Mouse (Mus musculus) hindbrain, embryonic 12.5 days (tissue): ENCODE measurements around the gene Pde7b. TPM values are rescaled to one million over a fixed set of nuclear protein-coding genes. Genes with fewer than 3 reads are reported as not detected.

Experiments used
- ATAC-seq: fragments of 200-750 bp; cut with Nextera tagmentation; 2 replicates; pipeline ENCODE4 v1.8.0; 2017; ENCODE audit warnings: moderate TSS enrichment; ENCODE audit not compliant: low FRiP score
- H3K27ac ChIP-seq: fragments of 300-500 bp; sonication (generic); 2 replicates; pipeline ENCODE4 v1.5.1; 2016; ENCODE audit warnings: mild to moderate bottlenecking
- H3K27me3 ChIP-seq: fragments of 300-500 bp; sonication (generic); 2 replicates; pipeline ENCODE4 v1.6.1; 2016; ENCODE audit warnings: mild to moderate bottlenecking
- H3K36me3 ChIP-seq: fragments of 300-500 bp; sonication (generic); 2 replicates; pipeline ENCODE4 v1.6.1; 2016; ENCODE audit warnings: mild to moderate bottlenecking
- H3K4me1 ChIP-seq: fragments of 300-500 bp; sonication (generic); 2 replicates; pipeline ENCODE4 v1.6.1; 2016
- H3K4me2 ChIP-seq: fragments of 300-500 bp; sonication (generic); replicated peaks from 2 replicates; pipeline ENCODE4 v1.6.1; 2016; ENCODE audit warnings: mild to moderate bottlenecking
- H3K4me3 ChIP-seq: fragments of 300-500 bp; sonication (generic); 2 replicates; pipeline ENCODE4 v1.5.1; 2016; ENCODE audit warnings: mild to moderate bottlenecking
- H3K9ac ChIP-seq: fragments of 300-500 bp; sonication (generic); 2 replicates; pipeline ENCODE4 v1.6.1; 2016; ENCODE audit warnings: mild to moderate bottlenecking, moderate library complexity
- H3K9me3 ChIP-seq: fragments of 300-500 bp; sonication (generic); replicated peaks from 2 replicates; pipeline ENCODE4 v1.6.1; 2016; ENCODE audit warnings: mild to moderate bottlenecking
- WGBS: fragments of 180-500 bp; shearing (Covaris S2); methylation state at CpG from one replicate; pipeline ENCODE4 v1.1.7; 2016; 5-methylcytosine and 5-hydroxymethylcytosine counted together
- polyA plus RNA-seq: library from polyadenylated mRNA; unstranded; fragments of >200 nt; fragmentation: Nextera tagmentation; extraction: Ambion mirVana; gene quantifications from 2 replicates; pipeline ENCODE4 v1.2.1, GENCODE M21; 2016

Gene Pde7b
- polyA plus RNA-seq, 1 experiment from 2014 or later: 6.9 TPM

- Histone ChIP-seq H3K27ac (no peak overlapping the region), H3K9ac (no peak overlapping the region), H3K36me3 (no peaks in the 10 kb centered on the region), H3K4me2 (no peak overlapping the region), H3K4me1 (no peaks in the 10 kb centered on the region), H3K9me3 (no peaks in the 10 kb centered on the region), H3K27me3 (no peaks in the 10 kb centered on the region), H3K4me3 (no peak overlapping the region)
- ATAC-seq: no peak
- WGBS: 83% methylated on average over 10 of the region's 10 CpGs
These were observed 303.5 kb downstream of the Pde7b start for GRCm38 (mm10) chr10:20421299-20421883.

GRCm38 (mm10) chr10:20420296-20420695 lies 304.6 kb downstream of the Pde7b start:
- WGBS: 72% methylated on average over 7 of the region's 7 CpGs

GRCm38 (mm10) chr10:20418856-20419219 lies 306.0 kb downstream of the Pde7b start:
- Histone ChIP-seq H3K4me1 (no peaks in the 10 kb centered on the region), H3K27me3 (no peaks in the 10 kb centered on the region), H3K9me3 (no peaks in the 10 kb centered on the region), H3K36me3 (no peaks in the 10 kb centered on the region), H3K9ac (no peak overlapping the region), H3K27ac (no peak overlapping the region), H3K4me3 (no peak overlapping the region), H3K4me2 (no peak overlapping the region)
- 78% methylated on average over 10 of the region's 10 CpGs for WGBS
- ATAC-seq: no peak

More at GRCm38 (mm10) chr10:20420296-20420695, 304.6 kb downstream of the Pde7b start:
- no peak for ATAC-seq
- no peaks in the 10 kb centered on the region for H3K9me3 ChIP-seq
- H3K36me3 ChIP-seq: no peaks in the 10 kb centered on the region
- no peak overlapping the region for H3K4me3 ChIP-seq
- no peak overlapping the region for H3K9ac ChIP-seq
- H3K4me2 ChIP-seq: no peak overlapping the region
- H3K4me1 ChIP-seq: no peaks in the 10 kb centered on the region
- no peaks in the 10 kb centered on the region for H3K27me3 ChIP-seq
- H3K27ac ChIP-seq: no peak overlapping the region

- ATAC-seq: no peak
- H3K4me1 ChIP-seq: no peaks in the 10 kb centered on the region
- H3K36me3 ChIP-seq: no peaks in the 10 kb centered on the region
- WGBS: 74% methylated on average over 11 of the region's 11 CpGs
- no peak overlapping the region for H3K4me3 ChIP-seq
- no peaks in the 10 kb centered on the region for H3K9me3 ChIP-seq
- H3K27me3 ChIP-seq: no peaks in the 10 kb centered on the region
- no peak overlapping the region for H3K4me2 ChIP-seq
- H3K27ac ChIP-seq: no peak overlapping the region
- no peak overlapping the region for H3K9ac ChIP-seq
These were observed 306.5 kb downstream of the Pde7b start for GRCm38 (mm10) chr10:20418202-20418855.

GRCm38 (mm10) chr10:20409181-20409580 lies 315.7 kb downstream of the Pde7b start:
- no peaks in the 10 kb centered on the region for H3K27me3 ChIP-seq
- WGBS: 86% methylated on average over 10 of the region's 10 CpGs
- H3K27ac ChIP-seq: no peak overlapping the region
- no peak overlapping the region for H3K4me3 ChIP-seq
- no peaks in the 10 kb centered on the region for H3K4me1 ChIP-seq
- no peaks in the 10 kb centered on the region for H3K36me3 ChIP-seq
- no peak overlapping the region for H3K4me2 ChIP-seq
- no peaks in the 10 kb centered on the region for H3K9me3 ChIP-seq
- H3K9ac ChIP-seq: no peak overlapping the region
- no peak for ATAC-seq

- Histone ChIP-seq H3K4me3 (no peak overlapping the region), H3K4me1 (no peaks in the 10 kb centered on the region), H3K9me3 (no peaks in the 10 kb centered on the region), H3K9ac (no peak overlapping the region), H3K36me3 (no peaks in the 10 kb centered on the region), H3K27me3 (no peaks in the 10 kb centered on the region), H3K27ac (no peak overlapping the region), H3K4me2 (no peak overlapping the region)
- ATAC-seq: no peak
- 83% methylated on average over 3 of the region's 3 CpGs for WGBS
These were observed 316.5 kb downstream of the Pde7b start for GRCm38 (mm10) chr10:20408336-20408735.

- Histone ChIP-seq H3K36me3 (no peaks in the 10 kb centered on the region), H3K27me3 (no peaks in the 10 kb centered on the region), H3K4me2 (no peak overlapping the region), H3K4me1 (no peaks in the 10 kb centered on the region), H3K4me3 (no peak overlapping the region), H3K27ac (no peak overlapping the region), H3K9me3 (no peaks in the 10 kb centered on the region), H3K9ac (no peak overlapping the region)
- ATAC-seq: no peak; the same call in 1 of the 2 replicates
- 84% methylated on average over 2 of the region's 2 CpGs for WGBS
These were observed 319.4 kb downstream of the Pde7b start for GRCm38 (mm10) chr10:20405471-20405870.

GRCm38 (mm10) chr10:20402941-20403340 lies 321.9 kb downstream of the Pde7b start:
- no peak for ATAC-seq
- H3K4me3 ChIP-seq: no peak overlapping the region
- no peaks in the 10 kb centered on the region for H3K4me1 ChIP-seq
- H3K4me2 ChIP-seq: no peak overlapping the region
- no peaks in the 10 kb centered on the region for H3K36me3 ChIP-seq
- H3K9me3 ChIP-seq: no peaks in the 10 kb centered on the region
- H3K27me3 ChIP-seq: no peaks in the 10 kb centered on the region
- no peak overlapping the region for H3K9ac ChIP-seq
- 86% methylated on average over 5 of the region's 5 CpGs for WGBS
- H3K27ac ChIP-seq: no peak overlapping the region

- 0 out of 2 replicates have a peak overlapping the region, but pooled peaks have one; percentile 4 for H3K4me2 ChIP-seq
- WGBS: 79% methylated on average over 15 of the region's 15 CpGs
- no peak for ATAC-seq
These were observed 324.5 kb downstream of the Pde7b start for GRCm38 (mm10) chr10:20400406-20400805.

GRCm38 (mm10) chr10:20398641-20399390 lies 326.1 kb downstream of the Pde7b start:
- Histone ChIP-seq H3K4me1 (no peaks in the 10 kb centered on the region), H3K4me2 (no peak overlapping the region), H3K27me3 (no peaks in the 10 kb centered on the region), H3K9me3 (no peaks in the 10 kb centered on the region), H3K9ac (no peak overlapping the region), H3K27ac (no peak overlapping the region), H3K4me3 (no peak overlapping the region), H3K36me3 (no peaks in the 10 kb centered on the region)
- ATAC-seq: no peak
- 78% methylated on average over 12 of the region's 12 CpGs for WGBS

More at GRCm38 (mm10) chr10:20400406-20400805, 324.5 kb downstream of the Pde7b start:
- no peaks in the 10 kb centered on the region for H3K27me3 ChIP-seq
- H3K27ac ChIP-seq: no peak overlapping the region
- no peaks in the 10 kb centered on the region for H3K36me3 ChIP-seq
- no peaks in the 10 kb centered on the region for H3K9me3 ChIP-seq
- H3K9ac ChIP-seq: no peak overlapping the region
- no peak overlapping the region for H3K4me3 ChIP-seq
- no peaks in the 10 kb centered on the region for H3K4me1 ChIP-seq

GRCm38 (mm10) chr10:20398224-20398623 lies 326.7 kb downstream of the Pde7b start:
- Histone ChIP-seq H3K4me3 (no peak overlapping the region), H3K9me3 (no peaks in the 10 kb centered on the region), H3K27ac (no peak overlapping the region), H3K27me3 (no peaks in the 10 kb centered on the region), H3K9ac (no peak overlapping the region), H3K4me2 (no peak overlapping the region), H3K36me3 (no peaks in the 10 kb centered on the region), H3K4me1 (no peaks in the 10 kb centered on the region)
- no peak for ATAC-seq
- WGBS: 86% methylated on average over 6 of the region's 6 CpGs

- WGBS: 96% methylated on average over 3 of the region's 3 CpGs
- Histone ChIP-seq H3K27me3 (no peaks in the 10 kb centered on the region), H3K36me3 (no peaks in the 10 kb centered on the region), H3K9ac (no peak overlapping the region), H3K9me3 (no peaks in the 10 kb centered on the region), H3K27ac (no peak overlapping the region), H3K4me3 (no peak overlapping the region), H3K4me2 (no peak overlapping the region), H3K4me1 (no peaks in the 10 kb centered on the region)
- ATAC-seq: no peak
These were observed 329.1 kb downstream of the Pde7b start for GRCm38 (mm10) chr10:20395778-20396177.
